Mouse (Mus musculus) thymus, adult 2 months (tissue): Measurements from ENCODE around the gene Lrp6. TPM values are rescaled to one million over a fixed set of nuclear protein-coding genes. Genes with fewer than 3 reads are reported as not detected.

Experiments
- DNase-seq: peaks from one replicate; pipeline ENCODE4 v3.0.0; 2021
- H3K27ac ChIP-seq: fragments of 200-500 bp; 2 replicates; pipeline ENCODE4 v1.5.1; 2012; ENCODE audit warnings: low read length, control low read depth; ENCODE audit not compliant: control insufficient read depth, insufficient read depth
- H3K27me3 ChIP-seq: fragments of 200-500 bp; 2 replicates; pipeline ENCODE4 v1.6.1; 2012; ENCODE audit warnings: mild to moderate bottlenecking, low read length, moderate library complexity, mixed read lengths; ENCODE audit not compliant: control insufficient read depth, insufficient read depth
- H3K36me3 ChIP-seq: fragments of 200-500 bp; 2 replicates; pipeline ENCODE4 v1.6.1; 2012; ENCODE audit warnings: mild to moderate bottlenecking, low read length, moderate library complexity; ENCODE audit not compliant: control insufficient read depth, insufficient read depth
- H3K4me1 ChIP-seq: fragments of 200-500 bp; replicated peaks from 2 replicates; pipeline ENCODE4 v1.6.1; 2012; ENCODE audit warnings: low read length; ENCODE audit not compliant: control insufficient read depth, insufficient read depth
- H3K4me3 ChIP-seq: fragments of 200-500 bp; 2 replicates; pipeline ENCODE4 v1.5.1; 2012; ENCODE audit warnings: mild to moderate bottlenecking, low read length, control low read depth, moderate library complexity; ENCODE audit not compliant: control insufficient read depth, insufficient read depth
- CTCF ChIP-seq: fragments of 200-500 bp; IDR thresholded peaks from 2 replicates; pipeline ENCODE4 v1.5.1; 2012; ENCODE audit warnings: mild to moderate bottlenecking, control low read depth, low read length, moderate library complexity, borderline replicate concordance; ENCODE audit not compliant: control insufficient read depth, poor library complexity, insufficient read depth; ENCODE audit errors: extremely low read depth
- POLR2A ChIP-seq: fragments of 200-500 bp; IDR thresholded peaks from 2 replicates; pipeline ENCODE4 v1.6.1; 2012; ENCODE audit warnings: mild to moderate bottlenecking, low read length, control low read depth, moderate library complexity; ENCODE audit not compliant: control insufficient read depth, poor library complexity, insufficient read depth; ENCODE audit errors: extremely low read depth
- WGBS: fragments of 180-500 bp; shearing (Covaris S2); methylation state at CpG from one replicate; pipeline ENCODE4 v1.1.7; 2018; 5-methylcytosine and 5-hydroxymethylcytosine counted together
- polyA plus RNA-seq: library from polyadenylated mRNA; depleted of rRNA; stranded (reverse); fragments of >200 nt; gene quantifications from 2 replicates; pipeline ENCODE4 v1.2.3, GENCODE M21; 2012

Gene Lrp6
- polyA plus RNA-seq, 1 experiment: 28.3 TPM

DNA sequence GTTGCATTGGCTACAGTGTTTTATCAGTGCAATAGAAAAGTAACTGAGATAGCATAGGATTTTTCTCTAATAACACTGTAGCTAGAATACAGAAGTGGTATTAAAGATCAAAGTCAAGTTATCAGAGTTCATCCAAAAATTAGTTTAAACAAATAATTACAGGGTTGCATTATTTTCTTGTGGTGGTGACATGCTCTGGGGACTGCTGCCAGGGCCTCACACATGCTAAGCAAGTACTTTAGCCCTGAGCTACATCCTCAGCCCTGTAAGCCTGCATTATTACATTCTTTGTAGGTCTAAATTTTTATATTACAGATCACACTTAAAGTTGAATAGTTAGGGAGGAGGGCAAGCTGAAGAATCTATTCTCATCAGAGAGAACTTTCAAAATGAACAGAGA is 68.2 kb downstream of the Lrp6 start:
- DNase-seq: no peak
- TF ChIP-seq POLR2A (no peak), CTCF (no peak)
- H3K36me3 ChIP-seq: peaks cover 6% of the 10 kb centered on the region; the same call in 1 of the 2 replicates
- no peak overlapping the region for H3K4me3 ChIP-seq
- no peak overlapping the region for H3K27ac ChIP-seq
- H3K27me3 ChIP-seq: no peaks in the 10 kb centered on the region
- H3K4me1 ChIP-seq: no peaks in the 10 kb centered on the region

DNA sequence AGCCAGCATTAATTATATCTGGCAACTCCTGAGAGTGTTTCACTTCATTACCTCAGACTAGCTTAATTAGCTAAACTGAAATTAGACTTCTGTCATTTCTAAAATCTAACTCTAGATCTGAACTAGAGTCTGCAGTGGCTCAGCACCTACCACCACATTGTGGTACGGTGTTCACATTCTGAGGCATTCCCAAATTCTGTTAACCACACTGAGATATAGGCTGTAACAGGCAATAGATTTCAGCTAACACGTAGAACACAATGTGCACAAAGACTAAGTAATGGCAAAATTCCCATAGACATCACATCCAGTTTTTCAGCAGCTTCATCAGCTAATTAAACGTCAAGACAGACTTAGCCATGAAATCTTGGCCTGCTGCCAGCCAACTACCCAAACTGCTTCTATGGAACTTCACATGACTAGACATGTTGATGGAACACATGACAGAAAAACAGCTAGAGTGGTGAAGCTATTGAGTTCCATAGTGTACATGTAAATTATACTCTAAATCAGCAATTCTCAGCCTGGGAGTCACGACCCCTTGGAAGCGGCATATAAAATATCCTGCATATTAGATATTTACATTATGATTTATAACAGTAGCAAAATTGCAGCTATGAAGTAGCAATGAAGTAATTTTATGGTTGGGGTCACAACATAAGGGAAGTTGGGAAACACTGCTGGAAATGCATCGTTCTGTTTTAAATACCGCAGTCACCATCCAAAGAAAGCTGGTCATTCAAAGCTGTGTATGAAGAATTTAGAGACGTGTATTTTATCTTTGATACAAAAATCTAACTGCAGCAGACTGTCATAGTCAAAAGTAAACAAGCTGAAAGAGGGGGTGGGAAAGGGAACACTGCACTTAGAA is 71.7 kb downstream of the Lrp6 start:
- 93% methylated on average over 8 of the region's 8 CpGs for WGBS

GRCm38 (mm10) chr6:134489637-134490036 is 77.1 kb downstream of the Lrp6 start:
- DNase-seq: no peak
- WGBS: 97% methylated on average over 9 of the region's 9 CpGs

More for the DNA sequence above, 71.7 kb downstream of the Lrp6 start:
- no peaks in the 10 kb centered on the region for H3K4me1 ChIP-seq
- no peaks in the 10 kb centered on the region for H3K27me3 ChIP-seq
- TF ChIP-seq CTCF: no peak
- no peak for TF ChIP-seq POLR2A
- DNase-seq: no peak
- no peak overlapping the region for H3K27ac ChIP-seq
- no peak overlapping the region for H3K4me3 ChIP-seq
- H3K36me3 ChIP-seq: peaks cover 6% of the 10 kb centered on the region; the same call in 1 of the 2 replicates

GRCm38 (mm10) chr6:134489130-134489529 is 77.6 kb downstream of the Lrp6 start:
- Histone ChIP-seq H3K27ac (no peak overlapping the region), H3K4me1 (no peaks in the 10 kb centered on the region), H3K4me3 (no peak overlapping the region), H3K36me3 (peaks cover 8% of the 10 kb centered on the region), H3K27me3 (no peaks in the 10 kb centered on the region)
- TF ChIP-seq CTCF (no peak), POLR2A (no peak)
- no peak for DNase-seq
- 97% methylated on average over 4 of the region's 4 CpGs for WGBS

More at GRCm38 (mm10) chr6:134489637-134490036, 77.1 kb downstream of the Lrp6 start:
- H3K36me3 ChIP-seq: peaks cover 7% of the 10 kb centered on the region
- no peak overlapping the region for H3K27ac ChIP-seq
- no peaks in the 10 kb centered on the region for H3K4me1 ChIP-seq
- H3K27me3 ChIP-seq: no peaks in the 10 kb centered on the region
- H3K4me3 ChIP-seq: no peak overlapping the region
- no peak for TF ChIP-seq CTCF

- 99% methylated on average over 9 of the region's 9 CpGs for WGBS
Observed at GRCm38 (mm10) chr6:134486318-134486717, 80.4 kb downstream of the Lrp6 start.

DNA sequence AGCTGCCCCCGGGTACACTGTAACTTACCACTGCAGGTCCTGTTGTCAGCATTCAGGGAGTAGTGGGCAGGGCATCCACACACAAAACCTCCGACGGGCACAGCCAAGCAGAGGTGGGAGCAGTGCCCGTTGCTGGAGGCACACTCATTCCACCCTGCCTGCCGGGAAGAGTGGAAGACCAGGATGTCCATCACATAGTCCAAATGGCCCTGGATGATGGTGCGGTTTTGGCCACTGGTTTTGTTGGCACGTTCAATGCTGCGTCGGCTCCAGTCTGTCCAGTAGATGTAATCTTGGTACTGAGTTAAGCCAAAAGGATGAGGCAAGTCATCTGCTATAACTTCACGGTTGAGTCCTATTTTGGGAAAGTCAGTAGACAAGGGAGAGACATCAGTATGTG is 87.3 kb downstream of the Lrp6 start:
- no peak overlapping the region for H3K4me3 ChIP-seq
- DNase-seq: no peak
- whole genome bisulfite sequencing: 98% methylated on average over 10 of the region's 10 CpGs
- TF ChIP-seq CTCF: no peak
- TF ChIP-seq POLR2A: no peak
- H3K27ac ChIP-seq: no peak overlapping the region
- no peaks in the 10 kb centered on the region for H3K4me1 ChIP-seq
- no peaks in the 10 kb centered on the region for H3K27me3 ChIP-seq
- H3K36me3 ChIP-seq: peaks cover 23% of the 10 kb centered on the region

More at GRCm38 (mm10) chr6:134486318-134486717, 80.4 kb downstream of the Lrp6 start:
- H3K36me3 ChIP-seq: peaks cover 10% of the 10 kb centered on the region
- H3K27ac ChIP-seq: no peak overlapping the region
- no peaks in the 10 kb centered on the region for H3K27me3 ChIP-seq
- TF ChIP-seq POLR2A (no peak), CTCF (no peak)
- no peak overlapping the region for H3K4me3 ChIP-seq
- H3K4me1 ChIP-seq: no peaks in the 10 kb centered on the region
- DNase-seq: no peak

DNA sequence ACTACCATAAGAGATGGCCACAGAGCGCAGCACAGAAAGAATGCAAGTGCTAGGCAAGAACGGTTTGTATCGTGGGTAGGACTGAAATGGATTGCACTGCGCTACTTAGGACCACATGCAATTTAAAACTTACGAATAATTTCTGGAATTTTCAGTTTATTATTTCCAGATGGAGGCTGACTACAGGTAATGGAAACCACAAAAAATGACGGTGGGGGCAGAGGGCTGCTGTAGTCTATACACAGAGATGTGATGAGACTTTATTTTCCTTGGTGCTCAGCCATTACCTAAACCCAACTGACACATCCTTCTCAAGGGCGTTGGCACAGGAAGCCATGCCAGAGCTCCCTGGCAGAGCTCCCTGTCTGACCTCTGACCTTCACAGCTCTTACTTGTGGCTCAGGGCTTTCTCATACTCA is 93.6 kb downstream of the Lrp6 start:
- Histone ChIP-seq H3K36me3 (peaks cover 12% of the 10 kb centered on the region), H3K4me3 (no peak overlapping the region), H3K4me1 (no peaks in the 10 kb centered on the region; the same call in 1 of the 2 replicates), H3K27me3 (no peaks in the 10 kb centered on the region), H3K27ac (no peak overlapping the region)
- DNase-seq: no peak
- TF ChIP-seq POLR2A (no peak), CTCF (no peak)
- 93% methylated on average over 7 of the region's 7 CpGs for WGBS
